Mouse (Mus musculus): ENCODE results near the gene Iqgap3. TPM values are rescaled to one million over a fixed set of nuclear protein-coding genes. Genes with fewer than 3 reads are reported as not detected.

The Iqgap3 gene
- 10.5 and 13.5 TPM in 2 replicates for polyA plus RNA-seq (2014; fragmentation: Nextera tagmentation; extraction: Ambion mirVana)

DNA sequence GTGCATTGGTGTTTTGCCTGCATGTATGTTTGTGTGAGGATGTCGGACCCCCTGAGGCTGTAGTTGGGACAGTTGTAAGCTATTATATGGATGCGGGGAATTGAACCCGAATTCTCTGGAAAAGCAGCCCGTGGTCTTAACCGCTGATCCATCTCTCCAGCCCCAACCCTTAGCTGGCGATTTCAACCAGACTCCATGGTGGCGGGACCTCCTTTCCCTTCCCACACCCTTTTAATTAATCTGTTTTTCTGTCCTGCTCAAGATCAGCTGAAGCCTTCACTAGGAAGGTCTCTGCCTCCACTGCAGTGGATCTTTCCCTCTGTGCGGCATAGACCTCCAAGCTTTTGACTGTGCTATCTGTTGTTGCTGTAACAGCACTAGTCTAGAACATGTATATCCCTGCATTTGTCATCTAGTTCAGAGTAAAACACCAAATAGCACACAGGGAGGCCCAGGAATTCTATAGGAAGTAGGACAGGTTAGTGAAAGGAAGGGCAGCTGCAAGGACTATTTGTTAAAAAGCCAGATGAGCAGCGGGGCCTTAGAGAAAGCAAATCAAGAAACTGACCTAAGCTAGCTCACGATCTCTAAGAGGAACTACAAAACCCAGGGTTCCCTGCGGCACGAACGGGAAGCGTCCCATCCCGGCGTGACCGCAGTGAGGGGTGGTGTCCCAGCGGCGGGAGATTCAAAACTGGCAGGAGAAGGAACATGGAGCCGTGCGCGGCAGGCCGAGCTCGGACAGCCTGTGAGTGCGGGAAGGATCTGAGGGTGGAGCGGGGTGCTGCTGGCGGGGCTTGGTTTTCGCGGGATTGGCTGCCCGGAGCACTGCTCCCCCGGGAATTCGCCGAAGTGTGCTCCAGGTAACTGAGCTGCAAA is at the start of gene Iqgap3:
TSS of gene Iqgap3 (plus strand) at position 627 of the 879 bp plus-strand sequence.
- no peaks in the 10 kb centered on the region for H3K27me3 ChIP-seq (ENCODE audit: control insufficient read depth, insufficient read depth, low read length)
- no peak within 1 kb of the TSS for H3K27ac ChIP-seq (ENCODE audit: low read depth, low read length)
- H3K9ac ChIP-seq (ENCODE audit: low read depth, low read length), result peak within 1 kb of the TSS; percentile 56
- no peaks in the 10 kb centered on the region for H3K9me3 ChIP-seq (ENCODE audit: control insufficient read depth, low read length)
- peak within 1 kb of the TSS; percentile 58 for H3K4me3 ChIP-seq (ENCODE audit: low read depth, low read length)
- H3K4me1 ChIP-seq (replicated peaks; ENCODE audit: control insufficient read depth, insufficient read depth, low read length), result peaks cover 4% of the 10 kb centered on the region; the same call in 1 of the 2 replicates
- no peaks in the 10 kb centered on the region for H3K36me3 ChIP-seq (ENCODE audit: control insufficient read depth, insufficient read depth, low read length)
- 20% methylated on average over 33 of the region's 33 CpGs for WGBS
- DNase-seq (ENCODE audit: low spot score), result peak; percentile 94
- ATAC-seq (ENCODE audit: low FRiP score), result peak; percentile 90
- peak within 1 kb of the TSS; percentile 80 for H3K4me2 ChIP-seq (replicated peaks; ENCODE audit: low read depth, low read length)

DNA sequence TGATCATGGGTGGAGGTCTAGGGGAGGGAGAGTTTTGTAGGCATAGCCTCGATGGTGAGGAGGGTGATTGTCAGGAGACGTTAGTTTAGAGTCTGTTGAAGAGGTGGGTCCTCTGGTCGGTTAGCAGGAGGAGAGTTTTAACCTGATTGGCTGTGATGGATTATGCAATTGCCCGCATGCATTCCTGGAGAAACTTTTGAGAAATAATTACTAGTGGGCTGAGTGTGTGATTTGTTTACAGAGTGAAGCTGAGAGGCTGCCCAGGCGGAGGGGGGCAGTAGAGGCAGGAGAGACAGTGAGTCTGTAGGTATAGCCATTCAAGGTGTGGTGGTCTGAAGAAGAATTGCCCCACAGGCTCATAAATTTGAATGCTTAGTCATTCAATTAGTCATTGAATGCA is 48.3 kb upstream of the Iqgap3 start:
- H3K4me3 ChIP-seq (ENCODE audit: low read depth, low read length), result no peak overlapping the region
- ATAC-seq (ENCODE audit: low FRiP score), result no peak
- no peak overlapping the region for H3K27ac ChIP-seq (ENCODE audit: low read depth, low read length)
- H3K9ac ChIP-seq (ENCODE audit: low read depth, low read length), result no peak overlapping the region
- H3K4me1 ChIP-seq (replicated peaks; ENCODE audit: control insufficient read depth, insufficient read depth, low read length), result no peaks in the 10 kb centered on the region
- H3K36me3 ChIP-seq (ENCODE audit: control insufficient read depth, insufficient read depth, low read length), result no peaks in the 10 kb centered on the region
- WGBS, result 76% methylated on average over 5 of the region's 5 CpGs
- 0 out of 2 replicates have a peak, but pooled peaks cover 2% of the 10 kb centered on the region for H3K27me3 ChIP-seq (ENCODE audit: control insufficient read depth, insufficient read depth, low read length)
- DNase-seq (ENCODE audit: low spot score), result no peak
- H3K9me3 ChIP-seq (ENCODE audit: control insufficient read depth, low read length), result no peaks in the 10 kb centered on the region
- no peak overlapping the region for H3K4me2 ChIP-seq (replicated peaks; ENCODE audit: low read depth, low read length)

DNA sequence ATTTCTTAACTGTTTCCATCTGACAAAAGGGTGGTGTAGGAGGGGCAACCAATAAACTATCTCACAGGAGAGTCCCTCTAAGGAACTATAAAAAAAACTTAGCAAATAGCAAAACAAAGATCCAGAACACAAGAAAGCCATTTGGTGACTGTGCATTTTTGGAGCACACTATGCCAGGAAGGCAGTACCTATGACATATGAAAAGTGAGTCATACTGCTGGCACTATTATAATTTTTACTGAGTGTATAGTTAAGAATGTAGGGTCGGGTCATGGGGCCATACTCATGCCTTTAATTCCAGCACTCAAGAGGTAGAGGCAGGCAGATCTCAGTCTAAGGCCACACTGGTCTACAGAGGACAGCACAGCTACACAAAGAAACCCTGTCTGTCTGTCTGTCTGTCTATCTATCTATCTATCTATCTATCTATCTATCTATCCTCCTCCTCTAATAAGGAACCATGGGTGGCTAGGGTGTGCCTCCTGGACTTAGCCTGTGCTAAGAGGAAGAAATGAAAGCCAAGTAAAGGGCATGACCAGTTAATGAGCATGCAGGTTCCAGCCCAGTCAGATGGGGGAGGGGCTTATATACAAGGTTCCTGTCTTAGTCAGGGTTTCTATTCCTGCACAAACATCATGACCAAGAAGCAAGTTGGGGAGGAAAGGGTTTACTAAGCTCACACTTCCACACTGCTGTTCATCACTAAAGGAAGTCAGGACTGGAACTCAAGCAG is 46.0 kb upstream of the Iqgap3 start:
- H3K9ac ChIP-seq (ENCODE audit: low read depth, low read length), result no peak overlapping the region
- no peaks in the 10 kb centered on the region for H3K9me3 ChIP-seq (ENCODE audit: control insufficient read depth, low read length)
- ATAC-seq (ENCODE audit: low FRiP score), result no peak
- H3K27ac ChIP-seq (ENCODE audit: low read depth, low read length), result no peak overlapping the region
- peaks cover 2% of the 10 kb centered on the region; the same call in 1 of the 2 replicates for H3K27me3 ChIP-seq (ENCODE audit: control insufficient read depth, insufficient read depth, low read length)
- no peak for DNase-seq (ENCODE audit: low spot score)
- 89% methylated on average over 1 of the region's 1 CpGs for whole genome bisulfite sequencing
- H3K4me2 ChIP-seq (replicated peaks; ENCODE audit: low read depth, low read length), result no peak overlapping the region
- H3K4me3 ChIP-seq (ENCODE audit: low read depth, low read length), result no peak overlapping the region
- no peaks in the 10 kb centered on the region for H3K36me3 ChIP-seq (ENCODE audit: control insufficient read depth, insufficient read depth, low read length)
- H3K4me1 ChIP-seq (replicated peaks; ENCODE audit: control insufficient read depth, insufficient read depth, low read length), result no peaks in the 10 kb centered on the region

GRCm38 (mm10) chr3:88042661-88043421 is 38.9 kb upstream of the Iqgap3 start, which contains the start of gene Gpatch4:
Gene Gpatch4, plus strand, starts transcription at chr3:88043108.
- no peaks in the 10 kb centered on the region for H3K9me3 ChIP-seq (ENCODE audit: control insufficient read depth, low read length)
- H3K4me3 ChIP-seq (ENCODE audit: low read depth, low read length), result peak within 1 kb of the TSS; percentile 83
- H3K27me3 ChIP-seq (ENCODE audit: control insufficient read depth, insufficient read depth, low read length), result no peaks in the 10 kb centered on the region; the same call in 1 of the 2 replicates
- DNase-seq (ENCODE audit: low spot score) (peak; percentile 97), ATAC-seq (ENCODE audit: low FRiP score) (peak; percentile 85)
- no peak within 1 kb of the TSS for H3K27ac ChIP-seq (ENCODE audit: low read depth, low read length)
- H3K4me1 ChIP-seq (replicated peaks; ENCODE audit: control insufficient read depth, insufficient read depth, low read length), result no peaks in the 10 kb centered on the region; the same call in 1 of the 2 replicates
- no peaks in the 10 kb centered on the region for H3K36me3 ChIP-seq (ENCODE audit: control insufficient read depth, insufficient read depth, low read length)
- peak within 1 kb of the TSS; percentile 68 for H3K9ac ChIP-seq (ENCODE audit: low read depth, low read length)
- 9% methylated on average over 36 of the region's 36 CpGs for WGBS
- H3K4me2 ChIP-seq (replicated peaks; ENCODE audit: low read depth, low read length), result peak within 1 kb of the TSS; percentile 65

GRCm38 (mm10) chr3:88049532-88049931 is 32.2 kb upstream of the Iqgap3 start:
- Histone ChIP-seq H3K9me3 (ENCODE audit: control insufficient read depth, low read length) (no peaks in the 10 kb centered on the region), H3K27ac (ENCODE audit: low read depth, low read length) (no peak overlapping the region), H3K4me1 (replicated peaks; ENCODE audit: control insufficient read depth, insufficient read depth, low read length) (no peaks in the 10 kb centered on the region), H3K9ac (ENCODE audit: low read depth, low read length) (no peak overlapping the region), H3K4me3 (ENCODE audit: low read depth, low read length) (no peak overlapping the region), H3K36me3 (ENCODE audit: control insufficient read depth, insufficient read depth, low read length) (peaks cover 3% of the 10 kb centered on the region; the same call in 1 of the 2 replicates), H3K27me3 (ENCODE audit: control insufficient read depth, insufficient read depth, low read length) (no peaks in the 10 kb centered on the region), H3K4me2 (replicated peaks; ENCODE audit: low read depth, low read length) (no peak overlapping the region)
- DNase-seq (ENCODE audit: low spot score) (no peak), ATAC-seq (ENCODE audit: low FRiP score) (no peak)
- 90% methylated on average over 3 of the region's 3 CpGs for WGBS

- H3K9me3 ChIP-seq (ENCODE audit: control insufficient read depth, low read length), result no peaks in the 10 kb centered on the region
- no peak overlapping the region for H3K27ac ChIP-seq (ENCODE audit: low read depth, low read length)
- WGBS, result 88% methylated on average over 6 of the region's 6 CpGs
- H3K9ac ChIP-seq (ENCODE audit: low read depth, low read length), result 0 out of 2 replicates have a peak overlapping the region, but pooled peaks have one; percentile 4
- no peak overlapping the region for H3K4me3 ChIP-seq (ENCODE audit: low read depth, low read length)
- H3K36me3 ChIP-seq (ENCODE audit: control insufficient read depth, insufficient read depth, low read length), result peaks cover 3% of the 10 kb centered on the region; the same call in 1 of the 2 replicates
- 0 out of 2 replicates have a peak, but pooled peaks cover 4% of the 10 kb centered on the region for H3K4me1 ChIP-seq (replicated peaks; ENCODE audit: control insufficient read depth, insufficient read depth, low read length)
- H3K27me3 ChIP-seq (ENCODE audit: control insufficient read depth, insufficient read depth, low read length), result no peaks in the 10 kb centered on the region
- no peak for DNase-seq (ENCODE audit: low spot score)
- no peak for ATAC-seq (ENCODE audit: low FRiP score)
- H3K4me2 ChIP-seq (replicated peaks; ENCODE audit: low read depth, low read length), result no peak overlapping the region
Observed at GRCm38 (mm10) chr3:88057030-88057429, 24.7 kb upstream of the Iqgap3 start.

DNA sequence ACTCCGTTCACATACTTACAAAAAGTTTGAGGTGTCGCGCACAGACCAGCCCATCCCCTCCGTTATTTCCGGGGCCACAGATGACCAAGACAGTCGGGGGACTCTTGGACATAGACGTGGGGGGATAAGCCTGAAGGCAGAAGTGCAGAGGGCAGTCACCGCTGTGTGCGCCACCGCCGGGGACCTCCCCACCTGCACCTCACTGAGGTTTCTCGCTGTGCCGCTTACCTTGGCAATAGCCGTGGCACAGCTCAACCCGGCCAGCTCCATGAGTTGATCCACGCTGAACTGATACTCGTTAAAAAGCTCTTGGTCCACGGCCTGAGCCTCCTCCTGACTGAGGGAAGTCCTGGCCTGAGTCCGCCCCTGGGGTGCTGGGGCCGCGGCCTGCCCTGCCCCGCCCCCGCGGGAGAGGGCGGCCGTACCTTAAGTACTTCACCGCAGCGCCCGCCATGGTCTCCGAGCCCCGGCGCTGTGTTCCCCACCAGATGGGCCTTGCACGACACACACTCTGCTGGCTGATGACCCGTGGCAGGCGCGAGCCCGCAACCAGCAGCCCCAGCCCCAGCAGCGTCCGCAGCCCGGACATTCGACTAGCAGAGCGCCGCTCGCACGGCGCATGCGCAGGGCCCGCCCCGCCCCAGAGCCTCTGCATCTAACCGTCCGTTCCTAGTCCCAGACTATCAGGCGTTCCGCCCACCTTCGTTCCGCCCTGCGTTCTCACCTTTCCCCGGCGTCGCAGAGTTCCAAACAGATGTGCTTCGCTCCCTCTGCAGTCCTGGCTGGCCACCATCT is 23.7 kb upstream of the Iqgap3 start, which contains the start of gene Naxe:
TSS of gene Naxe (minus strand) at position 594 of the 795 bp plus-strand sequence.
- Histone ChIP-seq H3K4me3 (ENCODE audit: low read depth, low read length) (peak within 1 kb of the TSS; percentile 87), H3K9ac (ENCODE audit: low read depth, low read length) (peak within 1 kb of the TSS; percentile 87), H3K27ac (ENCODE audit: low read depth, low read length) (peak within 1 kb of the TSS; percentile 78), H3K4me2 (replicated peaks; ENCODE audit: low read depth, low read length) (peak within 1 kb of the TSS; percentile 85), H3K27me3 (ENCODE audit: control insufficient read depth, insufficient read depth, low read length) (no peaks in the 10 kb centered on the region), H3K36me3 (ENCODE audit: control insufficient read depth, insufficient read depth, low read length) (peaks cover 3% of the 10 kb centered on the region; the same call in 1 of the 2 replicates), H3K4me1 (replicated peaks; ENCODE audit: control insufficient read depth, insufficient read depth, low read length) (0 out of 2 replicates have a peak, but pooled peaks cover 4% of the 10 kb centered on the region), H3K9me3 (ENCODE audit: control insufficient read depth, low read length) (no peaks in the 10 kb centered on the region)
- peak; percentile 95 for DNase-seq (ENCODE audit: low spot score)
- WGBS, result under 1% methylated on average over 59 of the region's 60 CpGs
- peak; percentile 94 for ATAC-seq (ENCODE audit: low FRiP score)

Measured in hindbrain, embryonic 11.5 days (tissue).